Mouse (Mus musculus): Measurements from ENCODE around the gene Gm10577. TPM values are rescaled to one million over a fixed set of nuclear protein-coding genes. Genes with fewer than 3 reads are reported as not detected.

Gene Gm10577
- not detected for polyA plus RNA-seq (2014; fragmentation: Illumina TruSeq; extraction: RNeasy Lipid Tissue Mini Kit (QIAGEN cat#74804); ENCODE audit: insufficient read depth, low read depth, low replicate concordance)

GRCm38 (mm10) chr4:101020596-101020995, at the start of gene Gm10577:
Gene Gm10577, minus strand, starts transcription at chr4:101020696.

DNA sequence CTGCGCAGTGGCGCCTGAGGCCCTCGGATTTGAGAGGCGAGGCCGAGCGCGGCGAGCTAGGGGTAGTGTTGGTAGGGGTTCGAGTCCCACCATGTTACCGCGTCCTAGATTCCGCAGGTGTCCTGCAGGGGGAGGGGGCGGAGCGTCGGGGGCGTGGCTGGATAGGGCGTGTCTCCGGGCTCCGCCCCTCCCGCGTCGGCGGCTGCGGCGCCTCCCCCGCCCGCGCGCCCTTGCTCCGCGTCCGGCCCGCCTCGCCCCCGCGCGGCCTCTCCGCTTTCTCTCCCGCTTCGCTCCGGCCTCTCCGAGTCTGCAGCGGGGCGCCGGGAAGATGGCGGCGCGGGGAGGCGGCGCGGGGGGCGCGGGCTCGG, 48.3 kb upstream of the Gm10577 start, which contains the start of gene Raver2:
Gene Raver2, plus strand, starts transcription at position 198 of the 368 bp plus-strand sequence.

Other genes starting within 250 kb of the Gm10577 start
- 5.5 TPM for gene Cachd1, start 244.0 kb downstream of the Gm10577 start, polyA plus RNA-seq (2014; fragmentation: Illumina TruSeq; extraction: RNeasy Lipid Tissue Mini Kit (QIAGEN cat#74804); ENCODE audit: insufficient read depth, low read depth, low replicate concordance)
- 11.5 TPM for gene Raver2, start 48.3 kb upstream of the Gm10577 start, polyA plus RNA-seq (2014; fragmentation: Illumina TruSeq; extraction: RNeasy Lipid Tissue Mini Kit (QIAGEN cat#74804); ENCODE audit: insufficient read depth, low read depth, low replicate concordance)
- gene Jak1, start 244.6 kb upstream of the Gm10577 start, polyA plus RNA-seq (2014; fragmentation: Illumina TruSeq; extraction: RNeasy Lipid Tissue Mini Kit (QIAGEN cat#74804); ENCODE audit: insufficient read depth, low read depth, low replicate concordance), result 47.0 TPM

Measured in lung, adult 10 weeks (tissue).